Mouse (Mus musculus): ENCODE results near the gene Lhcgr. TPM values are rescaled to one million over a fixed set of nuclear protein-coding genes. Genes with fewer than 3 reads are reported as not detected.

Gene Lhcgr
- polyA plus RNA-seq, 1 experiment = 0.13 TPM

DNA sequence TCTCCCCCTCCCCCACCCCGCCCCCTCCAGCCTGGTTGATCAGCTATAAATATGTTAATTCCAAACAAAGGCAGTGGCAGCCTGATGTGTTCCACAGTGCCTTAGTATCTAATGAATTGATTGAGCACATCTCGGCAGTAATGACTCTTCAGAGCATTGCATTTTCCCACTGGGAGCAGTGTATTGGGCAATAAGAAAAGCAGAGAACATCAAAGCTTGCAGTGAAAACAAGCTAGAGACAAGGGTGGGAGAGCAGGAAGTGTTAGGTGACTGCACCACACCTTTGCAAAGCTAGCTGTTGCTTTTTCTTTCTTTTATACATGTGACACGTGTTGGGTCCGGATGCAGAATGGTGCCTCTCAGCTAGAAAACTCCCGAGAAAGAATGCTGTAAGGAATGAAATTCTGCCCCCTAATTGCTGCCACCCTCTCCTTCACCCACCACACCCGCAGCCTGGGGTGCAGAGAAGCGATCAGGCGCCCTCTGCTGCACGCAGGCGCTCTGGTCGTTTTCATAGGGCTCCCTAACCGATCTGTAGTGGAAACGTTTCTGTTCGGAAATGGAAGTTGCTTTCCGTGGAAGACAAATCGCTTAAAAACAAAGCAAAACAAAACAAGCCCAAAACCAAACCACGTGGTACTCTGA lies 38.8 kb downstream of the Lhcgr start:
- no peak overlapping the region for H3K4me3 ChIP-seq (ENCODE audit: insufficient read depth, low read length)
- TF ChIP-seq POLR2A (IDR thresholded peaks at IDR 0.05; ENCODE audit: extremely low read depth, insufficient read depth, low read length) = no peak
- TF ChIP-seq CTCF (IDR thresholded peaks at IDR 0.05; ENCODE audit: extremely low read depth, insufficient read depth, low read length) = peak; percentile 62
- peaks cover 3% of the 10 kb centered on the region; the same call in 1 of the 2 replicates for H3K4me1 ChIP-seq (ENCODE audit: control insufficient read depth, insufficient read depth, low read length)
- H3K27ac ChIP-seq (ENCODE audit: insufficient read depth, low read length) = no peak overlapping the region

DNA sequence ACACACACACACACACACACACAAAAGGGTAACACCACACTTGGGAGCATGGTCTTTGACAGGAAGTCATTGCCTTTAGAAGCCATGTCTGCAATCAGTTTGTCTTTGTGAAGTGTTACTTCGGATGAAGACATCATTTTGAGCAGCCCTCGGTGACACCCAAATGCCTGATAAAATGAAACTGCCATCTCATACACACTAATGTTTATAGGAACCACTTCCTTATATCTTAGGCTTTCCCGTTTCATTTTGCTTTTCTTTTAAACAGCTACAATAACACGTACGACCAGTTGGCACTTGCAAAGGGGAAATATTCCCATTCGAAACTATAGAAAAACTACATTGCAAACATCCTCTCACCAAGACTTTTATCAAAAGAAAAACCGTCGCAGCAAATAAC lies 42.1 kb downstream of the Lhcgr start:
- no peak for TF ChIP-seq POLR2A (IDR thresholded peaks at IDR 0.05; ENCODE audit: extremely low read depth, insufficient read depth, low read length)
- TF ChIP-seq CTCF (IDR thresholded peaks at IDR 0.05; ENCODE audit: extremely low read depth, insufficient read depth, low read length) = no peak
- 0 out of 2 replicates have a peak overlapping the region, but pooled peaks have one; percentile 3 for H3K4me3 ChIP-seq (ENCODE audit: insufficient read depth, low read length)
- H3K27ac ChIP-seq (ENCODE audit: insufficient read depth, low read length) = no peak overlapping the region
- H3K4me1 ChIP-seq (ENCODE audit: control insufficient read depth, insufficient read depth, low read length) = 0 out of 2 replicates have a peak, but pooled peaks cover 3% of the 10 kb centered on the region

DNA sequence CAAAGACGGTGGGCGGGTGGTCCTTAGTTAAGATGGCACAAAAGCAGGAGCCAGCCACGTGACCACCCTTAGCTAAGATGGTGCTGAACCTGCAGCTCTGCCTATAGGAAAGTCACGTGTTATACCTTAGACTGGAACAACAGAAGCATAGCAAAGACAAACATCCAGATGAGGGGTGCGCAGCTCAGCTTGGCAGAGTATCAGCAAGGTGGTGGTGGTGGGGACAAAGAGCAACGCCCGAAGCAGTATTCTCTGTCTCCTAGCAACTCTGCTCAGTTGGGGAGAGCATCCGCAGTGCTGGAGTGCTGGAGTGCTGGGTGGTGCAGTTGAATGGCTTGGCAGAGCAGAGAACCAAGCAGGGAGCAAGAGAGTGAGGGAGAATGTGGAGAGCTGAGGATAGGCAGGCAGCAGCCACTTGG lies 85.5 kb downstream of the Lhcgr start:
- TF ChIP-seq POLR2A (IDR thresholded peaks at IDR 0.05; ENCODE audit: extremely low read depth, insufficient read depth, low read length) (no peak), CTCF (IDR thresholded peaks at IDR 0.05; ENCODE audit: extremely low read depth, insufficient read depth, low read length) (no peak)
- Histone ChIP-seq H3K4me3 (ENCODE audit: insufficient read depth, low read length) (no peak overlapping the region), H3K4me1 (ENCODE audit: control insufficient read depth, insufficient read depth, low read length) (peaks cover 1% of the 10 kb centered on the region; the same call in 1 of the 2 replicates), H3K27ac (ENCODE audit: insufficient read depth, low read length) (no peak overlapping the region)

DNA sequence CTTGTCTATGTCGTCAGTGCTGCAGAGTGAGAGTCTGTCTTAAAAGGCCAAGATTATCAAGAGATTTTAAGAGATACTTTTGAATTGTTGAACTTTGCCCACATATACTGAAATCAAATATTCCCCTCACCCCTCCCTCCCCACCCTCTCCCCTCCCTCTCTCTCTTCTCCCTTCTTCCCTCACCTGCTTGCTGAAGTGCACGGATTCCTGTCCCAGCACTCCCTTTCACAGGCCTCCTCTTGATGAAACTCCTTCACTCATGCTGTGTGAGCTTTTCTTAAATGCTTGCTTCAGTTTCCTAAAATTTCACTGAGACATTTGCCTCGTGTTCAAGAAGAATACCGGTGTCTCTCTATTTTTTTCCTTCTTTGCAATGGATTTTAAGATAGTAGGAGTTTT lies 88.7 kb downstream of the Lhcgr start:
- H3K27ac ChIP-seq (ENCODE audit: insufficient read depth, low read length) = no peak overlapping the region
- H3K4me1 ChIP-seq (ENCODE audit: control insufficient read depth, insufficient read depth, low read length) = peaks cover 1% of the 10 kb centered on the region; the same call in 1 of the 2 replicates
- TF ChIP-seq POLR2A (IDR thresholded peaks at IDR 0.05; ENCODE audit: extremely low read depth, insufficient read depth, low read length) (no peak), CTCF (IDR thresholded peaks at IDR 0.05; ENCODE audit: extremely low read depth, insufficient read depth, low read length) (no peak)

DNA sequence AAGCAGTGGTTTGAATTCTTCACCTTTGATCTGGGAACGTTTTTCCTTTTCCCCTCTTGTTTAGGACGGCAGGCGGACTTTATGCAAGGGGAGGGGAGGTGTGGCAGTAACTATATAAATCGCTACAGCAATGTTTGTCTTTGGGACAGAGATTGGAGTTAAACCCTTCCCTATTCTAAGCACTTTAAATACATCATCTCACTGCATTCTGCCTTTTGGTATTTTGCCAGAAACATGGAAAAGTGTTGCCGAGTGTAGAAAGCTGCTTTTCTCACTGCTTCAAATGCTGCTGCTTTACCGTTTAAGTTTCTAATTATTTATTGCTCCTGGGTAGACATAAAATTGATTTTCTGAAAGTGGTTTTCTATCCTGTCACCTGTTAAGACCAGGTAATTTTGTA lies 89.4 kb downstream of the Lhcgr start:
- H3K4me3 ChIP-seq (ENCODE audit: insufficient read depth, low read length) = no peak overlapping the region
- no peak overlapping the region for H3K27ac ChIP-seq (ENCODE audit: insufficient read depth, low read length)
- no peak for TF ChIP-seq CTCF (IDR thresholded peaks at IDR 0.05; ENCODE audit: extremely low read depth, insufficient read depth, low read length)
- no peak for TF ChIP-seq POLR2A (IDR thresholded peaks at IDR 0.05; ENCODE audit: extremely low read depth, insufficient read depth, low read length)
- peaks cover 1% of the 10 kb centered on the region; the same call in 1 of the 2 replicates for H3K4me1 ChIP-seq (ENCODE audit: control insufficient read depth, insufficient read depth, low read length)

More for the DNA sequence above, 88.7 kb downstream of the Lhcgr start:
- H3K4me3 ChIP-seq (ENCODE audit: insufficient read depth, low read length) = no peak overlapping the region

DNA sequence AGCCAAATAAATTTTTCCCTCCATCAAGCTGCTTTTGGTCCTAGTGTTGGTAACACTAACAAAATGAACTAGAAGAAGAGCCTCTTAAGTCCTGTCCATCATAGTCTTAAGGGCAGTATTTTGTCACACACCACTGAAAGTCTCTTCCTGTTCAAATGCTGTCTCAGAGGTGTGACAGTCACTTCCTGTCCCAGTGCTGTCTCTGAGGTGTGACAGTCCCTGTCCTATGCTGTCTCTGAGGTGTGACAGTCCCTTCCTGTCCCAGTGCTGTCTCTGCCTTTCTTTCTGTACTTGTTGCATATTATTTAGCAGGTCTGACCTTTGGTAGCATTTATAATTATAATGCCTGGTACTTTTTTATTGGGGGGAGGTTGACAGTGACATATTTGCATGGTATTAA lies 90.9 kb downstream of the Lhcgr start:
- no peak for TF ChIP-seq CTCF (IDR thresholded peaks at IDR 0.05; ENCODE audit: extremely low read depth, insufficient read depth, low read length)
- TF ChIP-seq POLR2A (IDR thresholded peaks at IDR 0.05; ENCODE audit: extremely low read depth, insufficient read depth, low read length) = no peak

DNA sequence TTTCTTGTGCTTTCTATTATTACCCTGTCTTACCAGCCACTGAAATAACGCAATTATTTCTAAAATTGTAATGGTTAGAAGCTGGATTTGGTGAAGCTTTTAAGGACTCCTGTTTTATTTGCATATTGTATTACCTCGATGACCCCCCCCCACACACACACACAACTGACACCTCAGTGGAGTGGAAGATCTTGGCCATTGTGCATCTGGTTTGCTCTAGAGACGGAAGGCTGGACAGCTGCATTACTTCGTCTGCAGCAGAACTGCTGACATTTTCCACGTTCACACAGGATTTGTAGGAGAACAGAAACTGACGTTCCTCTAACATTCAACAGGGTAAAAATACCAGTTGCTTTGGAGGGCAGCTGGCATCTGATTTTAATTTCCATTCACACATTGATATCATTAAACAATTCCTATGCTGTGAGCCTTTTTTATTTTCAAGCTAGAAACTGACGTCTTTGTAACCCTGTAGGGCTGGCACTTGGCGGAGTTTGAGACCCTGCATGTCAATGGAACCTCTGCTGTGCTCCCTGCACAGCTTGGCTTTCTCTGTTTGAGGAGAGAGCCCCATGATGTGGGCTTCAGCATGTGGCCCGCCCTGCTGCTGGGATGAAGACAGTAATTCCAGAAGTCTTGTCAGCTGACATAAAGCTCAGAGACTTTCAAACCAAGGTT lies 95.0 kb downstream of the Lhcgr start:
- Histone ChIP-seq H3K4me1 (ENCODE audit: control insufficient read depth, insufficient read depth, low read length) (no peaks in the 10 kb centered on the region), H3K27ac (ENCODE audit: insufficient read depth, low read length) (no peak overlapping the region), H3K4me3 (ENCODE audit: insufficient read depth, low read length) (no peak overlapping the region)
- TF ChIP-seq CTCF (IDR thresholded peaks at IDR 0.05; ENCODE audit: extremely low read depth, insufficient read depth, low read length) (no peak), POLR2A (IDR thresholded peaks at IDR 0.05; ENCODE audit: extremely low read depth, insufficient read depth, low read length) (no peak)

More for the DNA sequence above, 90.9 kb downstream of the Lhcgr start:
- H3K4me3 ChIP-seq (ENCODE audit: insufficient read depth, low read length) = no peak overlapping the region
- H3K4me1 ChIP-seq (ENCODE audit: control insufficient read depth, insufficient read depth, low read length) = peaks cover 1% of the 10 kb centered on the region; the same call in 1 of the 2 replicates
- H3K27ac ChIP-seq (ENCODE audit: insufficient read depth, low read length) = no peak overlapping the region

DNA sequence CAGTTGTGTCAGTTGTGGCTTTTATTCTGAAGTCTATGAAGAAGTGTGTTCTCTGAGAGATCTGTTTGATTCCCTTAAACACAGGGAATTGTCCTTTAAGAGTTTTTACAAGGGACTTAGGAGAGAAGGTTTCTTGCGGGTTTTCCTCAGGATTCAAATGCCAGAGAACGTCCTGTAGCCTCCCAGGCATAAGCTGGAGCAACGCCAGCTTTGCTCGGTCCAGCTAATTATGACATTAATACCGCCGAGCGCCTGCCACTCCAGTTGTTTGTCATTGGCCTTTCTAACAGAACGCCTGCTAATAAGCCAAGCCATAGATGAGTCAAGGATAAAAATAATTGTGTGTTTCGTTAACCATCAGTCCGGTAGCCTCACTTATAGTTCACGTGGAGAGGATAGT lies 103.6 kb downstream of the Lhcgr start:
- Histone ChIP-seq H3K4me1 (ENCODE audit: control insufficient read depth, insufficient read depth, low read length) (no peaks in the 10 kb centered on the region), H3K4me3 (ENCODE audit: insufficient read depth, low read length) (no peak overlapping the region)
- TF ChIP-seq POLR2A (IDR thresholded peaks at IDR 0.05; ENCODE audit: extremely low read depth, insufficient read depth, low read length) (no peak), CTCF (IDR thresholded peaks at IDR 0.05; ENCODE audit: extremely low read depth, insufficient read depth, low read length) (no peak)

DNA sequence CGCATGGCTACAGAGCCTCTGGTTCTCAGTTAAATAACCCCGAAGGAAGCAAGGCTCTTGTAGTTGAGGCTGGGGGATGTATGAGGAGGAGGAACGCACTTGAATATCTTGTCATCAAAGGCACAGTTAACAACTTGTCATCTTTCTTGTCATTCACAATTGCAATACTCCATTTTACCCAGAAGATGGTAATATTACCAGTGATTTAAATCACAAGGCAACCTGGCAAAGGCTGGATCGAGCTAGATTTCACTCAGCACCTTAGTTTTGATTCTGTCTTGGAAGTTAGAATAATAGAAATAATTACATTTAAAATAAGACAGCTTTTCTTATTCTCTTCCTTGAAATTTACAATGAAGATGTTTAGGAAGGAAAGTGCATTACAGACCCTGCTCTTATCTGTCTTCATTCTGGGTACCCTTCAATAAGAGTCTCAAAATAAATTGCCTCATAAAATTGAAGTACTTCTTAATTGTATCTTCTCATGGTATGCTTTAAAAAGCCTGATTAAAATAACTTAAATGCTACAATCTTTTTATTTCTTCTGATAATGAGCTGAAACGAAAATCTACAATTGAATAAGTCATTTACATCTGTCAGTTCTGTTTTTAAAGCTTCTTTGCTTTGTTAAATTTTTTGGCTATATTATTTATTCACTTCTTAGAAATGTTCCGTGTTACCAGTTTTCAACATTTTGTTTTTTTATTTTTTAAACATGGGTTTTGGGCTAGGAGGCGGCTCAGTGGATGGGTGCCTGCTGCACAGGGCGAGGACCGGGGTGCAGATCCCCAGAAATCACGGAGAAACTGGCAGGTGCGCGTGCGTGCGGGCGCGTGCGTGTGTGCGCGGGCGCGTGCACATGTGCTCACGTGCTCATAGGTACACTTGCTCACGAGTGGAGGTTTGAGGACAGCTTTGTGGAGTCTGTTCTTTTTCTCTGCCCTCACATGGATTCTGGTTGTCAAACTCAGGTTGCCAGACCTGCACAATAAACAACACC lies 116.2 kb downstream of the Lhcgr start:
- H3K4me3 ChIP-seq (ENCODE audit: insufficient read depth, low read length) = no peak overlapping the region
- TF ChIP-seq POLR2A (IDR thresholded peaks at IDR 0.05; ENCODE audit: extremely low read depth, insufficient read depth, low read length) (no peak), CTCF (IDR thresholded peaks at IDR 0.05; ENCODE audit: extremely low read depth, insufficient read depth, low read length) (0 out of 2 replicates have a peak, but pooled peaks have one; percentile 6)
- H3K27ac ChIP-seq (ENCODE audit: insufficient read depth, low read length) = no peak overlapping the region
- H3K4me1 ChIP-seq (ENCODE audit: control insufficient read depth, insufficient read depth, low read length) = no peaks in the 10 kb centered on the region

More for the DNA sequence above, 103.6 kb downstream of the Lhcgr start:
- no peak overlapping the region for H3K27ac ChIP-seq (ENCODE audit: insufficient read depth, low read length)

Data from cortical plate, adult 2 months (tissue).